Mouse (Mus musculus) intestine, postnatal 0 days (tissue): ENCODE data around the gene Chit1. TPM values are rescaled to one million over a fixed set of nuclear protein-coding genes. Genes with fewer than 3 reads are reported as not detected.

Experiments used
- ATAC-seq: fragments of 200-750 bp; cut with Nextera tagmentation; 2 replicates; pipeline ENCODE4 v1.8.0; 2017; ENCODE audit warnings: mild to moderate bottlenecking, moderate TSS enrichment, moderate library complexity
- H3K27ac ChIP-seq: fragments of 300-500 bp; sonication (generic); 2 replicates; pipeline ENCODE4 v1.5.1; 2014; ENCODE audit warnings: mild to moderate bottlenecking, low read depth, low read length, moderate library complexity
- H3K27me3 ChIP-seq: fragments of 300-500 bp; sonication (generic); replicated peaks from 2 replicates; pipeline ENCODE4 v1.6.1; 2014; ENCODE audit warnings: low read length, mixed read lengths; ENCODE audit not compliant: control insufficient read depth, insufficient read depth
- H3K36me3 ChIP-seq: fragments of 300-500 bp; sonication (generic); 2 replicates; pipeline ENCODE4 v1.6.1; 2014; ENCODE audit warnings: mild to moderate bottlenecking, moderate library complexity; ENCODE audit not compliant: control insufficient read depth, insufficient read depth
- H3K4me1 ChIP-seq: fragments of 300-500 bp; sonication (generic); replicated peaks from 2 replicates; pipeline ENCODE4 v1.6.1; 2014; ENCODE audit warnings: antibody characterized with exemption, low read length, mixed read lengths; ENCODE audit not compliant: control insufficient read depth, insufficient read depth
- H3K4me2 ChIP-seq: fragments of 300-500 bp; sonication (generic); replicated peaks from 2 replicates; pipeline ENCODE4 v1.6.1; 2014; ENCODE audit warnings: low read depth, mild to moderate bottlenecking, moderate library complexity
- H3K4me3 ChIP-seq: fragments of 300-500 bp; sonication (generic); 2 replicates; pipeline ENCODE4 v1.5.1; 2014; ENCODE audit warnings: low read depth, low read length
- H3K9ac ChIP-seq: fragments of 300-500 bp; sonication (generic); 2 replicates; pipeline ENCODE4 v1.6.1; 2014; ENCODE audit warnings: mild to moderate bottlenecking, low read depth, low read length
- H3K9me3 ChIP-seq: fragments of 300-500 bp; sonication (generic); 2 replicates; pipeline ENCODE4 v1.6.1; 2016; ENCODE audit warnings: mixed run types; ENCODE audit not compliant: control insufficient read depth
- CTCF ChIP-seq: sonication (generic); IDR thresholded peaks from 2 replicates; pipeline ENCODE4 v1.5.1; 2016; ENCODE audit warnings: low read depth, mild to moderate bottlenecking, control low read depth, antibody characterized with exemption, moderate library complexity
- WGBS: fragments of 180-500 bp; shearing (Covaris S2); extraction: QIAGEN DNeasy Blood & Tissue Kit; methylation state at CpG from one replicate; pipeline ENCODE4 v1.1.7; 2014; 5-methylcytosine and 5-hydroxymethylcytosine counted together
- polyA plus RNA-seq: library from polyadenylated mRNA; unstranded; fragments of >200 nt; fragmentation: Nextera tagmentation; extraction: Ambion mirVana; gene quantifications from 2 replicates; pipeline ENCODE4 v1.2.1, GENCODE M21; 2015

Chit1 gene
- polyA plus RNA-seq, 1 experiment from 2014 or later = not detected

- ATAC-seq = no peak
- Histone ChIP-seq H3K27me3 (no peaks in the 10 kb centered on the region), H3K36me3 (no peaks in the 10 kb centered on the region), H3K4me2 (no peak overlapping the region), H3K4me1 (peaks cover 3% of the 10 kb centered on the region; the same call in 1 of the 2 replicates), H3K9me3 (no peaks in the 10 kb centered on the region), H3K4me3 (no peak overlapping the region), H3K9ac (no peak overlapping the region), H3K27ac (0 out of 2 replicates have a peak overlapping the region, but pooled peaks have one; percentile 4)
- TF ChIP-seq CTCF = no peak
- WGBS = 61% methylated on average over 11 of the region's 11 CpGs
These were observed 28.0 kb upstream of the Chit1 start for GRCm38 (mm10) chr1:134082987-134083516.

- no peak overlapping the region for H3K9ac ChIP-seq
- no peaks in the 10 kb centered on the region for H3K36me3 ChIP-seq
- no peak overlapping the region for H3K27ac ChIP-seq
- no peak for ATAC-seq
- H3K27me3 ChIP-seq = no peaks in the 10 kb centered on the region
- TF ChIP-seq CTCF = no peak
- WGBS = 84% methylated on average over 8 of the region's 8 CpGs
- no peak overlapping the region for H3K4me3 ChIP-seq
- H3K4me1 ChIP-seq = peaks cover 3% of the 10 kb centered on the region; the same call in 1 of the 2 replicates
- no peak overlapping the region for H3K4me2 ChIP-seq
- no peaks in the 10 kb centered on the region for H3K9me3 ChIP-seq
These were observed 27.4 kb upstream of the Chit1 start for GRCm38 (mm10) chr1:134083676-134084075.

GRCm38 (mm10) chr1:134084128-134084527 lies 26.9 kb upstream of the Chit1 start:
- H3K4me1 ChIP-seq = peaks cover 3% of the 10 kb centered on the region; the same call in 1 of the 2 replicates
- no peak overlapping the region for H3K9ac ChIP-seq
- no peaks in the 10 kb centered on the region for H3K9me3 ChIP-seq
- H3K4me2 ChIP-seq = no peak overlapping the region
- no peak for ATAC-seq
- 73% methylated on average over 3 of the region's 3 CpGs for WGBS
- H3K36me3 ChIP-seq = no peaks in the 10 kb centered on the region
- H3K4me3 ChIP-seq = no peak overlapping the region
- no peak for TF ChIP-seq CTCF
- no peaks in the 10 kb centered on the region for H3K27me3 ChIP-seq
- H3K27ac ChIP-seq = no peak overlapping the region

DNA sequence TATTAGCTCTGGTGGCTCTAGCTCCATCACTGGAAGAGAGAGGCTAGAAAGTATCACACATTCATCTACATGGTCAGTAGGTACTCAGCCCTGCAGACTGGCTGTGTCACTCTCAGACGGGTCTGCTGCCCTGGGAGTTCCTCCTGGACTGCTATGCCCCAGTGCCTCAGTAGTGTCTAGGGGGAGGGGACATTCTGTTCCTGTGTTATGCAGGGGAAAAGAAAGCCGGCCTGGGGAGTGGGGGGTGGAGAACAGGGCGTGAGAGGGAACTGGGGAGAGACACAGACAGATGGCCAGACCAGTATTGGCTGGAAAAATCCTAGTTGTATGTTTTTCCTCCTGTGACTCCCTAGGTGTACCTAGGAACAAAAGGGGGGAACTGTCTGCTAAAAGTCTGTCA lies 25.0 kb upstream of the Chit1 start:
- H3K9ac ChIP-seq = no peak overlapping the region
- no peak overlapping the region for H3K4me3 ChIP-seq

GRCm38 (mm10) chr1:134086811-134087398 lies 24.1 kb upstream of the Chit1 start:
- H3K27me3 ChIP-seq = no peaks in the 10 kb centered on the region
- peak; percentile 68 for ATAC-seq
- peak overlapping the region; percentile 54 for H3K4me2 ChIP-seq
- 26% methylated on average over 16 of the region's 16 CpGs for WGBS
- no peak for TF ChIP-seq CTCF
- 0 out of 2 replicates have a peak overlapping the region, but pooled peaks have one; percentile 13 for H3K4me3 ChIP-seq
- H3K9ac ChIP-seq = peak overlapping the region; percentile 27
- H3K4me1 ChIP-seq = peaks cover 3% of the 10 kb centered on the region; the same call in 1 of the 2 replicates
- H3K27ac ChIP-seq = peak overlapping the region; percentile 73
- no peaks in the 10 kb centered on the region for H3K9me3 ChIP-seq
- H3K36me3 ChIP-seq = no peaks in the 10 kb centered on the region

More for the DNA sequence above, 25.0 kb upstream of the Chit1 start:
- H3K27me3 ChIP-seq = no peaks in the 10 kb centered on the region
- no peaks in the 10 kb centered on the region for H3K9me3 ChIP-seq
- no peak overlapping the region for H3K4me2 ChIP-seq
- no peak for TF ChIP-seq CTCF
- peaks cover 3% of the 10 kb centered on the region; the same call in 1 of the 2 replicates for H3K4me1 ChIP-seq
- H3K36me3 ChIP-seq = no peaks in the 10 kb centered on the region
- no peak overlapping the region for H3K27ac ChIP-seq
- 43% methylated on average over 3 of the region's 3 CpGs for WGBS
- no peak for ATAC-seq

DNA sequence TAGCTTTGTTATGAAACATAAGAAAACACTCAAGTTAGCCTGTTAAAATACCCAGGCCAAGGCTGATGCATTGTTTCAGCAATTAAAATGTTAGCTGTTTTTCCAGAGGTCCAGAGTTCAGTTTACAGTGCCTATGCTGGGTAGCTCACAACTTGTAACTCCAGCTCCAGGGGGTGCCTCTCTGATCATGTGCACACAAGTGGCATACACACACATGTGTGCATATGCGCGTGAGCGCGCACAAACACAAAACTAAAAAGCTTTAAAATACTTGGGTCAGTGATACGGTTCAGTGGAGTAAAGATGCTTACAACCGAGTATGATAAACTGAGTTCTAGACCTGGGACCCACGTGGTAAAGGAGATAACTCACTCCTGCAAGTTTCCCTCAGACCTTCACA lies 22.0 kb upstream of the Chit1 start:
- 81% methylated on average over 7 of the region's 7 CpGs for WGBS
- Histone ChIP-seq H3K9me3 (no peaks in the 10 kb centered on the region), H3K4me2 (no peak overlapping the region), H3K9ac (no peak overlapping the region), H3K4me1 (peaks cover 9% of the 10 kb centered on the region; the same call in 1 of the 2 replicates), H3K27me3 (no peaks in the 10 kb centered on the region), H3K36me3 (no peaks in the 10 kb centered on the region), H3K27ac (no peak overlapping the region), H3K4me3 (no peak overlapping the region)
- ATAC-seq = no peak
- TF ChIP-seq CTCF = no peak
